Mouse (Mus musculus) cortical plate, adult 2 months (tissue): Measurements from ENCODE around the gene Yod1.

Experiments
- CTCF ChIP-seq: fragments of 200-500 bp; IDR thresholded peaks from 2 replicates; pipeline ENCODE4 v1.5.1; 2011; ENCODE audit warnings: mild to moderate bottlenecking, control low read depth, low read length; ENCODE audit not compliant: insufficient read depth; ENCODE audit errors: extremely low read depth
- POLR2A ChIP-seq: fragments of 200-500 bp; IDR thresholded peaks from 2 replicates; pipeline ENCODE4 v1.6.1; 2011; ENCODE audit warnings: mild to moderate bottlenecking, low read length, control low read depth; ENCODE audit not compliant: insufficient read depth; ENCODE audit errors: extremely low read depth

- TF ChIP-seq POLR2A = no peak
- no peak for TF ChIP-seq CTCF
These were observed 17.7 kb downstream of the Yod1 start for GRCm38 (mm10) chr1:130734852-130735251.
